Mouse (Mus musculus) gonadal fat pad, adult 2 months (tissue): ENCODE measurements at regions not wholly inside any gene's neighbourhood (a gene's known extent, or its start where the extent isn't known, plus 50 kb on each side); places are given as distances from the start of the nearest gene placed in this dataset.

ENCODE experiments used
- DNase-seq: peaks from one replicate; pipeline ENCODE4 v3.0.0-alpha.2; 2012; ENCODE audit warnings: low read depth

GRCm38 (mm10) chr14:21932771-21933170, 56.6 kb downstream of the Zfp503 start:
- DNase-seq: no peak

GRCm38 (mm10) chr14:21931944-21932343, 57.5 kb downstream of the Zfp503 start:
- DNase-seq: no peak

GRCm38 (mm10) chr14:21929048-21929447, 60.4 kb downstream of the Zfp503 start:
- DNase-seq: no peak

GRCm38 (mm10) chr14:21916671-21917070, 67.9 kb upstream of the Comtd1 start:
- no peak for DNase-seq

GRCm38 (mm10) chr14:21904498-21905395, 56.0 kb upstream of the Comtd1 start:
- no peak for DNase-seq

- DNase-seq: peak; percentile 24
These were observed 55.1 kb upstream of the Comtd1 start for GRCm38 (mm10) chr14:21903562-21904497.

GRCm38 (mm10) chr14:21902856-21903255, 54.1 kb upstream of the Comtd1 start:
- no peak for DNase-seq

- DNase-seq: no peak
These were observed 53.7 kb upstream of the Comtd1 start for GRCm38 (mm10) chr14:21902456-21902855.

GRCm38 (mm10) chr14:21900951-21901350, 52.2 kb upstream of the Comtd1 start:
- no peak for DNase-seq

- no peak for DNase-seq
These were observed 51.7 kb upstream of the Comtd1 start for GRCm38 (mm10) chr14:21900516-21900915.
